Mouse (Mus musculus) ES-E14 (cell line): ENCODE data around the gene Fam168a. TPM values are rescaled to one million over a fixed set of nuclear protein-coding genes. Genes with fewer than 3 reads are reported as not detected.

Experiments
- DNase-seq: peaks from one replicate; pipeline ENCODE4 v3.0.0-alpha.2; 2013; ENCODE audit warnings: low read depth, low spot score
- H3K27ac ChIP-seq: 2 replicates; pipeline ENCODE4 v1.5.1; 2012; ENCODE audit warnings: low read depth, mild to moderate bottlenecking, low read length, moderate library complexity, mixed read lengths; ENCODE audit not compliant: poor library complexity, insufficient read depth, severe bottlenecking
- H3K36me3 ChIP-seq: 2 replicates; pipeline ENCODE4 v1.6.1; 2012; ENCODE audit warnings: mild to moderate bottlenecking, low read length, moderate library complexity, mixed read lengths; ENCODE audit not compliant: control insufficient read depth, poor library complexity, insufficient read depth, severe bottlenecking
- H3K4me1 ChIP-seq, 2 experiments: fragments of 150-350 bp in 1 of 2; sonication (generic) in 1 of 2; 2 replicates each; pipeline ENCODE4 v1.6.1; 2012; ENCODE audit warnings: low read length in 2 of 2, mild to moderate bottlenecking in 1 of 2, mixed read lengths in 1 of 2; ENCODE audit not compliant: control insufficient read depth in 2 of 2, insufficient read depth in 2 of 2, poor library complexity in 1 of 2
- H3K4me3 ChIP-seq, 2 experiments: fragments of 150-350 bp in 1 of 2; sonication (generic) in 1 of 2; 2 replicates each; pipeline ENCODE4 v1.5.1; 2012; ENCODE audit warnings: low read length in 2 of 2, low read depth in 1 of 2, mild to moderate bottlenecking in 1 of 2, mixed read lengths in 1 of 2; ENCODE audit not compliant: insufficient read depth in 1 of 2, poor library complexity in 1 of 2, severe bottlenecking in 1 of 2
- H3K9ac ChIP-seq: 2 replicates; pipeline ENCODE4 v1.6.1; 2012; ENCODE audit warnings: low read depth, mild to moderate bottlenecking, low read length, mixed read lengths; ENCODE audit not compliant: poor library complexity, insufficient read depth, severe bottlenecking
- H3K9me3 ChIP-seq: fragments of 150-350 bp; sonication (generic); 2 replicates; pipeline ENCODE4 v1.6.1; 2012; ENCODE audit warnings: low read depth, mild to moderate bottlenecking, low read length; ENCODE audit not compliant: control insufficient read depth, insufficient read depth
- CHD2 ChIP-seq: IDR thresholded peaks from 2 replicates; pipeline ENCODE4 v1.6.1; 2014; ENCODE audit warnings: mild to moderate bottlenecking, low read depth, low read length, inconsistent platforms
- HCFC1 ChIP-seq: IDR thresholded peaks from 2 replicates; pipeline ENCODE4 v1.6.1; 2012; ENCODE audit warnings: low read length, inconsistent platforms, borderline replicate concordance; ENCODE audit not compliant: insufficient read depth
- MAFK ChIP-seq: IDR thresholded peaks from 2 replicates; pipeline ENCODE4 v1.6.1; 2014; ENCODE audit warnings: mild to moderate bottlenecking, low read depth, low read length, inconsistent platforms; ENCODE audit not compliant: insufficient read depth
- ZC3H11A ChIP-seq: IDR thresholded peaks from 2 replicates; pipeline ENCODE4 v1.6.1; 2012; ENCODE audit warnings: low read depth, mild to moderate bottlenecking, inconsistent platforms, low read length, borderline replicate concordance
- ZNF384 ChIP-seq: IDR thresholded peaks from 2 replicates; pipeline ENCODE4 v1.6.1; 2012; ENCODE audit warnings: low read depth, low read length, inconsistent platforms
- in situ Hi-C, 2 experiments: fragments of 600-800 bp; cut with MboI; formaldehyde crosslinking; loops; one replicate each; pipeline ENCODE4 v1.15.1; 2025; ENCODE audit warnings: low sequenced_read_pairs in 2 of 2, inconsistent platforms in 1 of 2; ENCODE audit not compliant: unreplicated experiment in 2 of 2
- total RNA-seq: library from RNA; depleted of rRNA; stranded (reverse); fragments of 300-350 nt; gene quantifications from 2 replicates; pipeline ENCODE4 v1.2.3, GENCODE M21; 2012; rRNA removed

Gene Fam168a
- total RNA-seq, 1 experiment = 21.1 TPM

DNA sequence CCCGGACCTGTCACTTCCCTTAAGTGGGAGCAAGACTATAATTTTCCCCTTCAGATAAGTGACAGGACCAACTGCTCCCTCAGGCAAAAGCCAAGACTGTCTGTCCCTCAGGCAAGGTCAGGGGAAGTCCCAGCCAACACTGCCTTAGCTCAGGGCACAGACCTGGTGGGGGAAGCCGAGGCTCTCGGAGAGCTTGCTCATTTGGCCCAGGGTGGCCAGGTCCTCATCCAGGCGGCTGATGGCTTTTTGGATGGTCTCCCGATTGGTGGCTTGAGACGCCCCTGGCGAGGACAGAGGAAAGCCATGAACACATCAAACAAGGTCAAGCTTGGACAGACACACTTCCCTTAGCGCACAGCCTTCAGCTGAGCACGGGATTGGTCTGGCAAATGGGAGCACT, 175.1 kb downstream of the Fam168a start:
- Histone ChIP-seq H3K36me3 (peaks cover 36% of the 10 kb centered on the region; the same call in 1 of the 2 replicates), H3K27ac (no peak overlapping the region), H3K4me3 (no peak overlapping the region), H3K9ac (no peak overlapping the region), H3K9me3 (no peaks in the 10 kb centered on the region), H3K4me1 (peaks cover 0 to 4% of the 10 kb centered on the region in 2 experiments; a peak in 1 of 4 replicates)
- in situ Hi-C loops = no loop called here
- DNase-seq = no peak
- TF ChIP-seq ZNF384 (no peak), CHD2 (no peak), HCFC1 (no peak), ZC3H11A (no peak), MAFK (no peak)

DNA sequence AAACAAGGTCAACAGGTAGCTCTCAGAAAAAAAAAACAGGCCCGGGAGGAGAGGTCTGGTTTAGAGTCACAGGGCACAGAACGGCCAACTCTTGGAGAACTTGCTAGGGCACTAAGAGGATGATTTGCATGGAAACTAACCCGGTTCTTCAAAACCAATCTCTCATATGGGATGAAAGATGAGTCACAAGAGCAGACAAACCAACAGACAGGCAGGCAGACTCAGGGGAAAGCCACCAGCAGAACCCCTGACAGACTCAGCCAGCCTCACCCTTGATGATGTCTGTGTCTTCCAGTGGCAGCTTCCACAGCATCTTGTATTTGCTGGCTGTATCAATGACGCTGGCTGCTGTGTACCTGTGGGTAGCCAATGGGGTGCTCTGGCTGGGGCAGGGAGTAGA, 175.5 kb downstream of the Fam168a start:
- Histone ChIP-seq H3K4me1 (peaks cover 0 to 4% of the 10 kb centered on the region in 2 experiments; a peak in 1 of 4 replicates), H3K4me3 (no peak overlapping the region), H3K9me3 (no peaks in the 10 kb centered on the region), H3K9ac (no peak overlapping the region), H3K36me3 (peaks cover 33% of the 10 kb centered on the region; the same call in 1 of the 2 replicates), H3K27ac (no peak overlapping the region)
- in situ Hi-C loops = no loop called here
- no peak for DNase-seq
- TF ChIP-seq HCFC1 (no peak), MAFK (no peak), CHD2 (no peak)

DNA sequence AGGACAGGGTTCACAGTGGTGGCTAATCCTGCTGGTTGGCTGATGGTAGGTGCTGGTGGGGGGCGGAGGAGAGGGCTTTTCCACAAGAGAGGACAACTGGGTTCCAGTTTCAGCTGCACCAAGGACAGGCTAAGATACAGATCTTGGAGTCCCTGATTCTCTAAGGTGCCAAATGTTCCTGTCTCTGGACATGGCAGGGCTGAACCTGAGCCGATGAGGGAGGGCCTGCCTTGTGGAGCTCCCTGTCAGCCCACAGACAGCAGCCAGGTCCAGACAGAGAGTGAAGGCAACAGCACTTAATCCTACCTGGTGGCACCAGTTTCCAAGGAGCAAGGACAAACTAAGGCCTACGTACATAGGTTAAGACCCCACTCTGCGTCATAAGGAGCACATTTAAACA, 178.0 kb downstream of the Fam168a start:
- Histone ChIP-seq H3K9me3 (no peaks in the 10 kb centered on the region), H3K27ac (no peak overlapping the region), H3K9ac (no peak overlapping the region), H3K4me1 (peaks cover 0 to 4% of the 10 kb centered on the region in 2 experiments; a peak in 1 of 4 replicates), H3K4me3 (no peak overlapping the region), H3K36me3 (peaks cover 19% of the 10 kb centered on the region; the same call in 1 of the 2 replicates)
- DNase-seq = no peak
- in situ Hi-C loops = no loop called here
- TF ChIP-seq ZC3H11A (no peak), HCFC1 (no peak), MAFK (no peak), CHD2 (no peak), ZNF384 (no peak)

DNA sequence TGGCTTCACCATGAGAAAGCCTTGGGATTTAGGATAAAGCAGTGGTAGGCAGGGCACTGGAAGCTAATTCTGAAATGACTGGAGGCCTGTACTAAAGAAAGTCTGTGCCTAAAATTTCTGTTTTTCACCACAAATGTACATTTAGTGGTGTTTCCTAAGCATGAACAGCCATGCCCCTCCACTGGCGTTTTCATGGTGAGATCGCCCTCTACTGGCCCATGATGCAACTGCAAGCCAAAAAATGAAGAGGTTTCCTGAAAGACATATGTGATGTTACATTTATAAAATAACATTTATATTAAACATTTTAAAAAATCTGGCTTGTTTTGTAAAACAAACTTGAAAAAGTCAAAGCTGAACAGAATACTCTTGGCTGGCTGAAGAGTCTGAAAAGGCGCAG, 180.1 kb downstream of the Fam168a start:
- DNase-seq = no peak
- H3K36me3 ChIP-seq = peaks cover 22% of the 10 kb centered on the region; the same call in 1 of the 2 replicates

More for the DNA sequence above, 180.1 kb downstream of the Fam168a start:
- Histone ChIP-seq H3K27ac (no peak overlapping the region), H3K4me1 (peaks cover 0 to 7% of the 10 kb centered on the region in 2 experiments; a peak in 2 of 4 replicates), H3K9ac (no peak overlapping the region), H3K9me3 (no peaks in the 10 kb centered on the region), H3K4me3 (no peak overlapping the region)
- in situ Hi-C loops = no loop called here
- TF ChIP-seq MAFK = no peak
- peak; percentile 44; the same call in 1 of the 2 replicates for TF ChIP-seq ZC3H11A
- no peak for TF ChIP-seq HCFC1
- TF ChIP-seq CHD2 = no peak

Other genes starting within 250 kb of the Fam168a start
- not detected in 2 replicates for gene Ucp3, start 233.6 kb upstream of the Fam168a start, total RNA-seq
- 46.9 and 52.7 TPM in 2 replicates for gene Ucp2, start 213.3 kb upstream of the Fam168a start, total RNA-seq
- gene Dnajb13, start 191.7 kb upstream of the Fam168a start, total RNA-seq = 2.5 and 2.8 TPM in 2 replicates
- gene Coa4, start 169.6 kb upstream of the Fam168a start, total RNA-seq = 11.3 and 14.6 TPM in 2 replicates
- 58.7 and 61.8 TPM in 2 replicates for gene Rab6a, start 99.2 kb upstream of the Fam168a start, total RNA-seq
- 27.9 and 30.9 TPM in 2 replicates for gene Mrpl48, start 98.3 kb upstream of the Fam168a start, total RNA-seq
- gene Plekhb1, start 44.2 kb upstream of the Fam168a start, total RNA-seq = 4.4 and 4.7 TPM in 2 replicates
- 16.1 and 19.1 TPM in 2 replicates for gene Relt, start 156.8 kb downstream of the Fam168a start, total RNA-seq
- 21.8 and 23.2 TPM in 2 replicates for gene Arhgef17, start 225.5 kb downstream of the Fam168a start, total RNA-seq